Mouse (Mus musculus) midbrain, embryonic 14.5 days (tissue): ENCODE measurements around the gene Gatd1. TPM values are rescaled to one million over a fixed set of nuclear protein-coding genes. Genes with fewer than 3 reads are reported as not detected.
A peak's percentile ranks its signal among the peaks of the same experiment; 100 is the strongest.
"Not testable (repeated sequence)": the region's sequence is repeated elsewhere in the genome, so short reads cannot be mapped to it uniquely, and the experiment has no call there.

Experiments used
- ATAC-seq: fragments of 200-750 bp; cut with Nextera tagmentation; 2 replicates; pipeline ENCODE4 v1.8.0; 2017; ENCODE audit warnings: moderate number of reproducible peaks, moderate library complexity; ENCODE audit not compliant: low FRiP score, low TSS enrichment
- DNase-seq: peaks from one replicate; pipeline ENCODE4 v3.0.0-alpha.2; 2015
- H3K27ac ChIP-seq: fragments of 300-500 bp; sonication (generic); replicated peaks from 2 replicates; pipeline ENCODE4 v1.5.1; 2014; ENCODE audit warnings: mild to moderate bottlenecking, low read depth, low read length, moderate library complexity
- H3K27me3 ChIP-seq: fragments of 300-500 bp; sonication (generic); 2 replicates; pipeline ENCODE4 v1.6.1; 2014; ENCODE audit warnings: low read length, control low read depth, mixed read lengths; ENCODE audit not compliant: control insufficient read depth, insufficient read depth
- H3K36me3 ChIP-seq: fragments of 300-500 bp; sonication (generic); 2 replicates; pipeline ENCODE4 v1.6.1; 2014; ENCODE audit warnings: low read length, control low read depth; ENCODE audit not compliant: control insufficient read depth, insufficient read depth
- H3K4me1 ChIP-seq: fragments of 300-500 bp; sonication (generic); 2 replicates; pipeline ENCODE4 v1.6.1; 2014; ENCODE audit warnings: mild to moderate bottlenecking, antibody characterized with exemption, low read length, control low read depth; ENCODE audit not compliant: control insufficient read depth, insufficient read depth
- H3K4me2 ChIP-seq: fragments of 300-500 bp; sonication (generic); 2 replicates; pipeline ENCODE4 v1.6.1; 2014; ENCODE audit warnings: mild to moderate bottlenecking, low read length, moderate library complexity
- H3K4me3 ChIP-seq: fragments of 300-500 bp; sonication (generic); replicated peaks from 2 replicates; pipeline ENCODE4 v1.5.1; 2014; ENCODE audit warnings: low read depth, low read length
- H3K9ac ChIP-seq: fragments of 300-500 bp; sonication (generic); replicated peaks from 2 replicates; pipeline ENCODE4 v1.6.1; 2014; ENCODE audit warnings: mild to moderate bottlenecking, low read length, moderate library complexity
- H3K9me3 ChIP-seq: fragments of 300-500 bp; sonication (generic); 2 replicates; pipeline ENCODE4 v1.6.1; 2016; ENCODE audit warnings: low read length, control low read depth, mixed read lengths; ENCODE audit not compliant: control insufficient read depth
- WGBS: fragments of 180-500 bp; shearing (Covaris S2); extraction: QIAGEN DNeasy Blood & Tissue Kit; methylation state at CpG from one replicate; pipeline ENCODE4 v1.1.7; 2014; 5-methylcytosine and 5-hydroxymethylcytosine counted together
- polyA plus RNA-seq: library from polyadenylated mRNA; unstranded; fragments of >200 nt; fragmentation: Nextera tagmentation; extraction: Ambion mirVana; gene quantifications from 2 replicates; pipeline ENCODE4 v1.2.1, GENCODE M21; 2014

Gatd1 gene
- polyA plus RNA-seq, 1 experiment from 2014 or later = 49.3 TPM

DNA sequence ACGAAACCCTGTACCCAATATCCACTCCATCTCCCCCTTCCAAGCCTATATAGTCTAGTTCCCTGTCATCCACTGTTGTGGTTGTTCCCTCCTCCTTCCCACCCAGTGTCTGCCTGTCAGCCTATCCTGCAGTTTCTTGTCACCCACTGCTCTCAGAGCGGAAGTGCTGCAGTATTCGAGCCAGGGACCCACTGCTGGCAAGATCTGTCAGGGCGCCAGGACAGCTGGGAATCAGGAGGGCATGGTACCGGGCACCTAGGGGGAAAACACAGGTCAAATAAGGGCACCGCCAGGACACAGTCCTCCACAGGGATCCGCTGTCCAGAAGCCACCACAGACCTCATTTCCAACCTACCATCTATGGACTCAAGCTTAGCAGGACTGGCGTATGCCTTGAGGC is 3.3 kb downstream of the Gatd1 start:
- Histone ChIP-seq H3K4me2 (no peak overlapping the region), H3K36me3 (peaks cover 27% of the 10 kb centered on the region), H3K27ac (no peak overlapping the region), H3K27me3 (no peaks in the 10 kb centered on the region), H3K4me3 (no peak overlapping the region), H3K4me1 (peaks cover 10% of the 10 kb centered on the region), H3K9ac (no peak overlapping the region), H3K9me3 (no peaks in the 10 kb centered on the region)
- DNase-seq (no peak), ATAC-seq (no peak)
- 93% methylated on average over 8 of the region's 8 CpGs for WGBS

DNA sequence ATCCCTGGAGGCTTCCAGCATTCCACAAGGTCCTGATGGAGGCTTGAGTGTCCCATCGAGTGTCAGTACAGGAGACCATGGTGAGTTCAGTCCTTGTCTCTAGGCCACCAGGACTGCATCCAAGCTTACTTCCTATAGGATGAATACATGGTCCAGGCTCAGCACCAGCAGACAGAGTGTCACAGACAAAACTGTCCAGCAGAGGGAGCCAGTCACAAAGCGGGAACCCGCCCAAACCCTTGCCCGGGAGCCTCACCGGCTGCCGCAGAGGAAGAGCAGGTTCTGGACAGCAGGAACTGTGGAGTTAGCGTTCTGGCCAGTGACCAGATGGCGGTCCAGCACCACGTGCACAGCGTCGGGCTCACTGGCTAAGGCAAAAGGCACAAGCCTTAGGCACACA is 5.1 kb downstream of the Gatd1 start:
- Histone ChIP-seq H3K27me3 (no peaks in the 10 kb centered on the region), H3K4me2 (no peak overlapping the region), H3K4me1 (peaks cover 6% of the 10 kb centered on the region), H3K36me3 (peaks cover 32% of the 10 kb centered on the region), H3K4me3 (no peak overlapping the region), H3K27ac (no peak overlapping the region), H3K9me3 (no peaks in the 10 kb centered on the region), H3K9ac (no peak overlapping the region)
- WGBS = 8% methylated on average over 11 of the region's 11 CpGs
- DNase-seq (peak; percentile 91), ATAC-seq (0 out of 2 replicates have a peak, but pooled peaks have one; percentile 32)

DNA sequence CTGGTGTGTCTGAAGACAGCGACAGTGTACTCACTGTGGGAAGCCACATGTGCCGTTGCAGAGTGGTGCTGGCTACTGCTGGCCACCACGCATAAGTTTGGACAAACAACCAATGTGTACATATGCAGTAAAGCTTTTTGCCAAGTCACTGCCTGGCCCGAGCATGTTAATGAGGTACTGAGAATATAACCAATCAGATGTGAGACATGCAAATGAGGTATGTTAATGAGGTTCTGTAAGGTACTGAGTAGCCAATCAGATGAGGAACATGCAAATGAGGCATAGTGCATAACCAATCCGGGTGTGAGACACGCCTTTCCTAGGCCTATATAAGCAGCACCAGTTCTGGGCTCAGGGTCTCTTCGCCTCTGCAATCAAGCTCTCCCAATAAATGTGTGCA is 6.3 kb downstream of the Gatd1 start:
- 95% methylated on average over 7 of the region's 7 CpGs for whole genome bisulfite sequencing
- ATAC-seq, H3K27ac ChIP-seq: not testable (repeated sequence)

DNA sequence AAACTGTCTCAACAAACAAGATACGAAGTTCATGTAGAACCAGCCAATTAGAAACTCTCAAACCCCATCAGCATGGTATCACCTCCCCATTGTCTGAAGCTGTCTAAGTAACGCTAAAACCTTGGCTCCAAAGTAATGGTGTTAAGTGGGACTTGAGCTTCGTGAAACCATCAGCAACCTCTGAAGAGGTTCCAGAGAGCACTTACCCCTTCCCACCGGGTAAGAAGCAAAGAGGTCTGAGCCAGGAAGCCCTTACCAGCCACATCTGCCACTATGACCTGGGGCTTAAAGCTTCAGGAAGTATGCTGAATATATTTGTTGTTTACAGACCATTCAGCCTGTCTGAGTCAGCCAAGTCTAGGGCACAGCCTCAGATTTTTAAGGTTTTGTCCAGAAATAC is 8.5 kb downstream of the Gatd1 start:
- 87% methylated on average over 4 of the region's 4 CpGs for WGBS
- ATAC-seq (no peak), DNase-seq (no peak)
- Histone ChIP-seq H3K4me3 (no peak overlapping the region), H3K9me3 (no peaks in the 10 kb centered on the region), H3K4me1 (no peaks in the 10 kb centered on the region), H3K4me2 (no peak overlapping the region), H3K36me3 (peaks cover 63% of the 10 kb centered on the region), H3K9ac (no peak overlapping the region), H3K27ac (no peak overlapping the region), H3K27me3 (no peaks in the 10 kb centered on the region)

More for the DNA sequence above, 6.3 kb downstream of the Gatd1 start:
- H3K4me3 ChIP-seq, DNase-seq, H3K4me2 ChIP-seq, H3K27me3 ChIP-seq, H3K9ac ChIP-seq, H3K4me1 ChIP-seq, H3K9me3 ChIP-seq: not testable (repeated sequence)
- H3K36me3 ChIP-seq = peaks cover 42% of the 10 kb centered on the region

DNA sequence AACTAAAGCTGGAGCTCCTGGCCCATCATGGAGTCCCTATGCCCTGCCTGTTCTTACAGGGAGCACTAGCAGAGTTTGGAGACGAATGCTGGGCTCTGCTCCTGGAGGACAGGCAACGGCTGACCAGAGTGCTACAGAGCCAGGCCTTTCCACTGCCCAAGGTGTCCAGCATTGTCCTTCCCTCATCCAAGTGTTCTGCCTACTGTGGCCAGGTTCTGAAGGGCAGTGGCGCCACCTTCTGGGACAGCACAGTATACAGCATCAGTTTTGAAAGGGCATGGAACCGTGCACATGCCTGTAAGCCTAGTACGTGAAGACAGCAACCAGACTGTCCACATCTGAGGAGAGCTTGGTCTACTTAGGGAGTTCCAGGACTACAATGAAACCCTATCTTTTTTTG is 10.6 kb downstream of the Gatd1 start:
- Histone ChIP-seq H3K27me3 (no peaks in the 10 kb centered on the region), H3K9me3 (no peaks in the 10 kb centered on the region), H3K4me1 (no peaks in the 10 kb centered on the region), H3K27ac (no peak overlapping the region), H3K4me2 (no peak overlapping the region), H3K9ac (no peak overlapping the region), H3K4me3 (no peak overlapping the region), H3K36me3 (peaks cover 67% of the 10 kb centered on the region)
- ATAC-seq (no peak), DNase-seq (peak; percentile 64)
- 43% methylated on average over 5 of the region's 5 CpGs for WGBS

DNA sequence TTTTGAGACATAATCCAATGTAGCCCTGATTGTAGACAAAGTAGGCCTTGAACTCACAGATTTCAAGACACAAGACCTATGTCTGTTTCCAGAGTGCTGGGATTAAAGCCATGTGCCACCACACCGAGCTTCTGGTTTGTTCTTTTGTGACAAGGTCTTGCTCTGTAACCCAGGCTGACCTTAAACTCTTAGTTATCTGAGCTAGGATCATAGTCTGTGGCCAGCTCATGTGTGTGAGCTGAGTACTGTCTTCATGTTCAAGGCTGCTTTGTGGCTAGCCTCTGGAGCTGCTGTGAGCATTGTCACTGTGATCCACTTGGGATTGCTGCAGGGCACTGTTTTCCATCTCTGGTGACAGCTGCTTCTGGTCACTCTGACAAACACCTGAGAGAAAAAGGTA is 18.6 kb downstream of the Gatd1 start:
- no peak overlapping the region for H3K4me2 ChIP-seq
- DNase-seq (no peak), ATAC-seq (no peak)
- peaks cover 38% of the 10 kb centered on the region for H3K36me3 ChIP-seq
- WGBS = 80% methylated on average over 1 of the region's 1 CpGs
- no peak overlapping the region for H3K27ac ChIP-seq
- peaks cover 13% of the 10 kb centered on the region for H3K4me1 ChIP-seq
- H3K9ac ChIP-seq = no peak overlapping the region
- H3K4me3 ChIP-seq = no peak overlapping the region
- H3K27me3 ChIP-seq = no peaks in the 10 kb centered on the region
- H3K9me3 ChIP-seq = no peaks in the 10 kb centered on the region

DNA sequence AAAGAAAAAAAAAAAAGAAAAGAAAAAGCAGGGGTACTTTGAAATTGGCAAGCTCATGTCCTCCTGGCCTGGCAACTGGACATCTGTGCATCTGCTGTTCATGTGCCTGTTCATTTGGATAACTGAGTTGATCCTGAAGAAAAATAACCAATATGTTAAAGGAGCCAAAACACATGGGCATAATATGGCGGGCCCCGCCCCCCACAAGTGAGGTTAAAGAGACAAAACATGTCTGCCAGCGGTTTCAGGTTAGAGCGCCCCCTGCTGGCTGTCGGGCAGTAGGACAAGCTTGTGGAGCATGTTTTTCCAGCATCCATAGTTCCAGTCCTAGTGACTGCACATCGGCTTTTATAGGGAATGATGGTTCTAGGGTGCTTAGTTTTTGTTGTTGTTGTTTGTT is 19.2 kb downstream of the Gatd1 start:
- Histone ChIP-seq H3K4me3 (no peak overlapping the region), H3K27ac (no peak overlapping the region), H3K27me3 (no peaks in the 10 kb centered on the region), H3K4me2 (no peak overlapping the region), H3K9ac (no peak overlapping the region), H3K4me1 (peaks cover 13% of the 10 kb centered on the region), H3K9me3 (no peaks in the 10 kb centered on the region), H3K36me3 (peaks cover 33% of the 10 kb centered on the region)
- no peak for ATAC-seq
- 16% methylated on average over 6 of the region's 6 CpGs for WGBS
- peak; percentile 76 for DNase-seq

DNA sequence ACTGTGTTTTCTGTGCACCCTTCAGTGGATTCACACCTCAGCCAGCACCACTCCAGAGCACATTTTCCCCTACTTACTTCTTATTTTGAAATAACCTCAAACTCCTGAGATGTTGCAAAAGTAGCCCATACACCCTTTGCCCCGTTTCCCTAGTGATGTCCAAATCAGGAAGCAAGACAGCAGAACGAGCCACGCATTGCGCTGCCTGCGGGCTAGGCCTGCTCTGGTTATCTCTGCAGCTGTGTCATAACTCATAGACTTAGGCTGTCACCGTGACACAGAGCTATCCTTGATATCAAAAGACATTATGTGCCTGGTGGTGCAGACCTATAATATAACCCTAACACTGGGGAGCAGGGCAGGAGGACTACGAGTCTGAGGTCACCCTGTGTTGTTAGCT is 19.8 kb downstream of the Gatd1 start:
- no peaks in the 10 kb centered on the region for H3K27me3 ChIP-seq
- no peak for DNase-seq
- H3K27ac ChIP-seq = no peak overlapping the region
- ATAC-seq = no peak
- peaks cover 13% of the 10 kb centered on the region for H3K4me1 ChIP-seq
- no peak overlapping the region for H3K4me3 ChIP-seq
- no peak overlapping the region for H3K4me2 ChIP-seq
- H3K36me3 ChIP-seq = peaks cover 29% of the 10 kb centered on the region
- no peak overlapping the region for H3K9ac ChIP-seq
- 91% methylated on average over 7 of the region's 7 CpGs for WGBS
- H3K9me3 ChIP-seq = no peaks in the 10 kb centered on the region

DNA sequence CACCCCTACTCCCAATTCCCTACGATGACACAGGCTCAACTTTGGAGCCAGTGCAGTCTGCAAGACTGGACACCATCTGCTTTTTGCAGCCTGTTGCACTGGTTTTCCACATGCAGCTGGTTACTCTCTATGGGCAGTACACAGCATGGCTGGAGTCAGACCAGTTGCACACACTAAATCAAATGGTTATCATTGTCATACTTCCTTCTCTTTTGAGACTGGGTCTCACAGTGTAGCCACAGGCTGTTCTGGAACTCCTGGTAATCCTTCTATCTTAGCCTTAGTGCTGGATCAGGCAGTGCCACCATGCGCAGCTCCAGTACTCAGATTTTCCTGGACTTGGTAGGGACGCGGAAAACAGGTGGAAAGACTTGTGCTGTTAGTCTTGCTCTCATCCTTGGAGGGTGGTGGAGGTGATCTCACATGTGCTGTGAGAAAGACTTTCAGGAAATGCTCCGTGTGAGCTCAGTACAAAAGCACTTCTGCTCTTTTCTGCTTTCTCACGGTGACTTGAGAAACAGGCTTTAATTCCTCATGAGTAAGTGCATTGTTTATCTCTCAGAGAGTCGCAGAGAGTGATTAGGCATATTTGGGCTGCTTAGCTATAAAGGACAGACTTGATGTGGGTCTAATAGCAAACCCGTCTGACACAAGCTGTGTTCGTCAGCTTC is 21.2 kb downstream of the Gatd1 start:
- Histone ChIP-seq H3K4me3 (peak overlapping the region; percentile 65), H3K27ac (peak overlapping the region; percentile 66; the same call in 1 of the 2 replicates), H3K36me3 (peaks cover 14% of the 10 kb centered on the region), H3K9me3 (no peaks in the 10 kb centered on the region), H3K9ac (peak overlapping the region; percentile 50), H3K27me3 (no peaks in the 10 kb centered on the region), H3K4me2 (peak overlapping the region; percentile 72), H3K4me1 (peaks cover 13% of the 10 kb centered on the region)
- DNase-seq = no peak
- WGBS = 38% methylated on average over 9 of the region's 9 CpGs
- peak; percentile 61 for ATAC-seq
